Mouse (Mus musculus) kidney, adult 2 months (tissue): Measurements from ENCODE around the gene Gsk3b. TPM values are rescaled to one million over a fixed set of nuclear protein-coding genes. Genes with fewer than 3 reads are reported as not detected.
"Not testable (repeated sequence)": the region's sequence is repeated elsewhere in the genome, so short reads cannot be mapped to it uniquely, and the experiment has no call there.

Source experiments
- DNase-seq: peaks from one replicate; pipeline ENCODE4 v3.0.0; 2021
- H3K27ac ChIP-seq: fragments of 200-500 bp; 2 replicates; pipeline ENCODE4 v1.5.1; 2012; ENCODE audit warnings: low read depth, low read length, control low read depth, inconsistent platforms; ENCODE audit not compliant: insufficient read depth
- H3K27me3 ChIP-seq: fragments of 200-500 bp; replicated peaks from 2 replicates; pipeline ENCODE4 v1.6.1; 2012; ENCODE audit warnings: mild to moderate bottlenecking, moderate library complexity, low read length, inconsistent platforms; ENCODE audit not compliant: control insufficient read depth, insufficient read depth
- H3K36me3 ChIP-seq: fragments of 200-500 bp; 2 replicates; pipeline ENCODE4 v1.6.1; 2012; ENCODE audit warnings: mild to moderate bottlenecking, moderate library complexity, low read length, inconsistent platforms; ENCODE audit not compliant: control insufficient read depth, insufficient read depth
- H3K4me1 ChIP-seq: fragments of 200-500 bp; 2 replicates; pipeline ENCODE4 v1.6.1; 2011; ENCODE audit warnings: low read length; ENCODE audit not compliant: control insufficient read depth, insufficient read depth
- H3K4me3 ChIP-seq: fragments of 200-500 bp; 2 replicates; pipeline ENCODE4 v1.5.1; 2011; ENCODE audit warnings: mild to moderate bottlenecking, low read depth, low read length, control low read depth; ENCODE audit not compliant: insufficient read depth
- CTCF ChIP-seq: fragments of 200-500 bp; conservative IDR thresholded peaks from 2 replicates; pipeline ENCODE4 v1.5.1; 2011; ENCODE audit warnings: low read depth, mild to moderate bottlenecking, control low read depth, low read length, moderate library complexity, mixed read lengths; ENCODE audit not compliant: insufficient read depth, insufficient read length
- POLR2A ChIP-seq: fragments of 200-500 bp; IDR thresholded peaks from one replicate; pipeline ENCODE4 v1.6.1; 2011; ENCODE audit warnings: low read depth, low read length, control low read depth
- WGBS: fragments of 180-500 bp; shearing (Covaris S2); methylation state at CpG from one replicate; pipeline ENCODE4 v1.1.7; 2018; 5-methylcytosine and 5-hydroxymethylcytosine counted together
- polyA plus RNA-seq: library from polyadenylated mRNA; depleted of rRNA; stranded (reverse); fragments of >200 nt; gene quantifications from 2 replicates; pipeline ENCODE4 v1.2.3, GENCODE M21; 2012; rRNA removed

The Gsk3b gene
- polyA plus RNA-seq: 10.1 and 12.0 TPM in 2 replicates

GRCm38 (mm10) chr16:38088629-38089446 lies at the start of gene Gsk3b:
Gene Gsk3b (plus strand): TSS chr16:38089001.
- peak; percentile 100 for DNase-seq
- H3K27ac ChIP-seq: peak within 1 kb of the TSS; percentile 91
- H3K4me3 ChIP-seq: peak within 1 kb of the TSS; percentile 83
- no peaks in the 10 kb centered on the region for H3K36me3 ChIP-seq
- H3K27me3 ChIP-seq: no peaks in the 10 kb centered on the region
- under 1% methylated on average over 69 of the region's 69 CpGs for WGBS
- H3K4me1 ChIP-seq: peaks cover 2% of the 10 kb centered on the region; the same call in 1 of the 2 replicates
- TF ChIP-seq POLR2A: peak; percentile 79
- TF ChIP-seq CTCF: no peak

GRCm38 (mm10) chr16:38042160-38042559 lies 46.6 kb upstream of the Gsk3b start:
- Histone ChIP-seq H3K27ac (no peak overlapping the region), H3K4me3 (no peak overlapping the region), H3K27me3 (no peaks in the 10 kb centered on the region), H3K4me1 (peaks cover 8% of the 10 kb centered on the region), H3K36me3 (no peaks in the 10 kb centered on the region)
- no peak for DNase-seq
- TF ChIP-seq CTCF: no peak
- no peak for TF ChIP-seq POLR2A
- 95% methylated on average over 1 of the region's 1 CpGs for WGBS

GRCm38 (mm10) chr16:38044551-38044950 lies 44.2 kb upstream of the Gsk3b start:
- Histone ChIP-seq H3K4me3 (no peak overlapping the region), H3K36me3 (no peaks in the 10 kb centered on the region), H3K4me1 (no peaks in the 10 kb centered on the region), H3K27ac (no peak overlapping the region), H3K27me3 (no peaks in the 10 kb centered on the region)
- TF ChIP-seq CTCF (no peak), POLR2A (no peak)
- no peak for DNase-seq
- WGBS: 83% methylated on average over 5 of the region's 5 CpGs

- no peaks in the 10 kb centered on the region for H3K36me3 ChIP-seq
- DNase-seq: peak; percentile 14
- no peaks in the 10 kb centered on the region for H3K27me3 ChIP-seq
- peak overlapping the region; percentile 29; the same call in 1 of the 2 replicates for H3K4me3 ChIP-seq
- H3K27ac ChIP-seq: no peak overlapping the region
- no peaks in the 10 kb centered on the region for H3K4me1 ChIP-seq
- no peak for TF ChIP-seq POLR2A
- WGBS: 40% methylated on average over 23 of the region's 23 CpGs
Observed at GRCm38 (mm10) chr16:38047781-38048558, 40.8 kb upstream of the Gsk3b start.

- Histone ChIP-seq H3K4me1 (no peaks in the 10 kb centered on the region), H3K27me3 (no peaks in the 10 kb centered on the region), H3K36me3 (no peaks in the 10 kb centered on the region), H3K27ac (no peak overlapping the region), H3K4me3 (no peak overlapping the region)
- DNase-seq: peak; percentile 22
- WGBS: 91% methylated on average over 1 of the region's 1 CpGs
- no peak for TF ChIP-seq CTCF
- no peak for TF ChIP-seq POLR2A
Observed at GRCm38 (mm10) chr16:38057898-38058297, 30.9 kb upstream of the Gsk3b start.

GRCm38 (mm10) chr16:38058836-38059235 lies 30.0 kb upstream of the Gsk3b start:
- peak; percentile 59 for DNase-seq
- 83% methylated on average over 3 of the region's 3 CpGs for WGBS

GRCm38 (mm10) chr16:38059631-38060030 lies 29.2 kb upstream of the Gsk3b start:
- no peak overlapping the region for H3K27ac ChIP-seq
- no peaks in the 10 kb centered on the region for H3K4me1 ChIP-seq

More at GRCm38 (mm10) chr16:38058836-38059235, 30.0 kb upstream of the Gsk3b start:
- Histone ChIP-seq H3K27ac (no peak overlapping the region), H3K36me3 (no peaks in the 10 kb centered on the region), H3K27me3 (no peaks in the 10 kb centered on the region), H3K4me3 (no peak overlapping the region), H3K4me1 (no peaks in the 10 kb centered on the region)
- no peak for TF ChIP-seq POLR2A
- TF ChIP-seq CTCF: no peak

GRCm38 (mm10) chr16:38073859-38074631 lies 14.8 kb upstream of the Gsk3b start:
- H3K27me3 ChIP-seq, H3K27ac ChIP-seq, H3K4me3 ChIP-seq, H3K36me3 ChIP-seq, H3K4me1 ChIP-seq: not testable (repeated sequence)
- peak; percentile 77 for DNase-seq
- WGBS: 78% methylated on average over 1 of the region's 5 CpGs

More at GRCm38 (mm10) chr16:38059631-38060030, 29.2 kb upstream of the Gsk3b start:
- DNase-seq: no peak
- TF ChIP-seq POLR2A: no peak
- no peak for TF ChIP-seq CTCF
- Histone ChIP-seq H3K4me3 (no peak overlapping the region), H3K27me3 (no peaks in the 10 kb centered on the region), H3K36me3 (no peaks in the 10 kb centered on the region)
- 89% methylated on average over 4 of the region's 4 CpGs for WGBS
